Mouse (Mus musculus) cortical plate, adult 2 months (tissue): ENCODE measurements around the gene Ddi2.

Source experiments
- CTCF ChIP-seq: fragments of 200-500 bp; IDR thresholded peaks from 2 replicates; pipeline ENCODE4 v1.5.1; 2011; ENCODE audit warnings: mild to moderate bottlenecking, control low read depth, low read length; ENCODE audit not compliant: insufficient read depth; ENCODE audit errors: extremely low read depth
- POLR2A ChIP-seq: fragments of 200-500 bp; IDR thresholded peaks from 2 replicates; pipeline ENCODE4 v1.6.1; 2011; ENCODE audit warnings: mild to moderate bottlenecking, low read length, control low read depth; ENCODE audit not compliant: insufficient read depth; ENCODE audit errors: extremely low read depth

DNA sequence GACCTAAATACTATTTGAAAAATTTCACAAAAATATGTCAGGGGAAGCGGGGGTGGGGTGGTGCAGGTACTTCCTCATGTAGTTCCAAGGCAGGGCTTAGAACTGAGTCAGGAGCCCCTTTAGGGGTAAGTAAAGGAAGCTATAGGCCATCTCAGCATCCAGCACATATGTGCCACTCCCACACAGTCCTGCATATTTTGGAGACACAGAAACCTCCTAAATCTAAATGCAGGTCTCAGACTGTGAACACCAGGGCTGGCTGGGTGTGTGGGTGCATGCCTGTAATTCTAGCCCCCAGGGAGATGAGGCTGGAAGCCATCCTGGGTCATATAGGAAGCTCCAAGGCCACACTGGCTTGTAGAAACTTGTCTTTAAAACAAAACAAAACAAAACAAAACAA, 12.0 kb downstream of the Ddi2 start:
- TF ChIP-seq CTCF (no peak), POLR2A (no peak)
